Mouse (Mus musculus) stomach, embryonic 14.5 days (tissue): ENCODE results near the gene Ydjc. TPM values are rescaled to one million over a fixed set of nuclear protein-coding genes. Genes with fewer than 3 reads are reported as not detected.
A peak's percentile ranks its signal among the peaks of the same experiment; 100 is the strongest.

Experiments used
- microRNA counts: library from miRNA; unstranded; fragments of <30 nt; microRNA quantifications from one replicate; lab custom pipeline; 2016
- microRNA-seq: library from miRNA; unstranded; fragments of <30 nt; microRNA quantifications from one replicate; pipeline ENCODE4, GENCODE M21; 2016
- polyA plus RNA-seq: library from polyadenylated mRNA; unstranded; fragments of >200 nt; fragmentation: Nextera tagmentation; extraction: Ambion mirVana; gene quantifications from 2 replicates; pipeline ENCODE4 v1.2.1, GENCODE M21; 2014

The Ydjc gene
- polyA plus RNA-seq, 1 experiment from 2014 or later, result 9.1 TPM

MicroRNAs within 50 kb of the gene (microRNA counts, 519-probe panel; counts per million panel counts)
- microRNA mmu-miR-130b (lab: Ali Mortazavi, UCI) (4,320 counts per million, percentile 86 among the panel's probes with 10 or more counts), microRNA mmu-miR-301b (lab: Ali Mortazavi, UCI) (2,910 counts per million, percentile 51 among the panel's probes with 10 or more counts)

Small RNAs within 50 kb of the gene (microRNA-seq; reads per million reads assigned to microRNA genes)
- 6,990 reads per million, percentile 91 among the genes with 10 or more reads in this experiment for gene Mir130b
- 104 reads per million, percentile 48 among the genes with 10 or more reads in this experiment for gene Mir301b

Other genes with a start within 250 kb of the Ydjc start
- 14.8 and 16.5 TPM in 2 replicates for gene Ppm1f, start 248.2 kb upstream of the Ydjc start, polyA plus RNA-seq
- 177 and 185 TPM in 2 replicates for gene Mapk1, start 161.2 kb upstream of the Ydjc start, polyA plus RNA-seq
- 33.5 and 35.0 TPM in 2 replicates for gene Ypel1, start 74.9 kb upstream of the Ydjc start, polyA plus RNA-seq
- 134 and 136 TPM in 2 replicates for gene Ppil2, start 33.4 kb upstream of the Ydjc start, polyA plus RNA-seq
- gene 2610318N02Rik, start 19.5 kb upstream of the Ydjc start, polyA plus RNA-seq, result 25.5 and 35.5 TPM in 2 replicates
- gene Sdf2l1, start 12.2 kb upstream of the Ydjc start, polyA plus RNA-seq, result 39.2 and 45.3 TPM in 2 replicates
- 1.0 and 1.1 TPM in 2 replicates for gene Ccdc116, start 2.6 kb downstream of the Ydjc start, polyA plus RNA-seq
- gene Ube2l3, start 58.0 kb downstream of the Ydjc start, polyA plus RNA-seq, result 325 and 353 TPM in 2 replicates
- gene Rimbp3, start 64.0 kb downstream of the Ydjc start, polyA plus RNA-seq, result 0.65 and 0.69 TPM in 2 replicates
- gene Hic2, start 89.0 kb downstream of the Ydjc start, polyA plus RNA-seq, result 4.8 and 5.2 TPM in 2 replicates
- 11.7 and 11.8 TPM in 2 replicates for gene Tmem191c, start 131.5 kb downstream of the Ydjc start, polyA plus RNA-seq
- gene Serpind1, start 186.8 kb downstream of the Ydjc start, polyA plus RNA-seq, result 0.15 and 0.22 TPM in 2 replicates